Mouse (Mus musculus) kidney, adult 11 months (tissue): ENCODE results near the gene Gm21292.
"Not testable (repeated sequence)": the region's sequence is repeated elsewhere in the genome, so short reads cannot be mapped to it uniquely, and the experiment has no call there.

Source experiments
- DNase-seq: peaks from one replicate; pipeline ENCODE4 v3.0.0; 2022

Gene Gm21292

GRCm38 (mm10) chrY:9133824-9134223, at the start of gene Gm21292:
TSS of gene Gm21292 (minus strand) at chrY:9133924.
- DNase-seq = not testable (repeated sequence)
